Mouse (Mus musculus) lung, postnatal 36 days (tissue): ENCODE results near the gene Sh3yl1.

Source experiments
- DNase-seq: peaks from one replicate; pipeline ENCODE4 v3.0.0; 2022; ENCODE audit warnings: mixed read lengths

Sh3yl1 gene

DNA sequence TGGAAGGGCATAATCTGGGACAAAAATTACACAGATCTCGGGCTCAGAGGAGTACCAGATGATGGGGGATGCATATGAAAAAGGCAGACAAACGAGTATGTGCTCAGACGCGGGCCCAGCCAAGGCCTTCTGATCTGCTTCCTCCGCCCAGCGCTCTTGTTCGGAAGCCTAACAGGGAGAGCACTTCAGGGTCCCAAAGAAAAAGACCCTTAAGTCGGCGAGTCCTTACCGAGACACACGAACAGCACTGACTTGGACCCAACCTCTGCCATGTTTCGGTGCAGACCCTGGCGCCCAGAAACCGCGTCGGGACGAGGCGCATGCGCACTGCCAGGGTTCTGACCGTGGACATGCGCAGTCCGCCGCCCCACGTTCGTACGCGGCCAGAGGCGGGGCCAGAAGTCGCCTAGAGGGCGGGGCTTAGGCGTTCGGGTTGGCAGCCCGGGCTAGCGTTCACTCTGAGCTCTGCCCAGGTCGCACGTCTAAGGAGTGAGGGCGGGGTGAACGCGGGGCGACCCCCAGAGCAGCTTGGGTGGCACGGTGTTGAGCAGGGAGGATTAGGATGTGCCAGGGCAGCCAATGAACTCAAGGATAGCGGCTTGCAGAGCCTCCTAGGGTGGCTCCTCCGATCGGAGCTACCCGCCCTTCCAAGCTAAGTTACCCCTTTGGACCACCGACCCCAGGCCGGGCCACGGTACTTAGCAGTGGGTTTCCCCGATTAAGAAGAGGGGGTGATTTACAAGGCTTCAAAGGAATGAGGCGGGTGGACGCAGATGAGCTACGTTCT is at the start of gene Sh3yl1, which contains the start of gene Acp1:
Gene Sh3yl1, plus strand, starts transcription at position 408 of the 787 bp plus-strand sequence.
Gene Acp1, minus strand, starts transcription at position 329 of the 787 bp plus-strand sequence.
- DNase-seq: peak; percentile 94

- DNase-seq: peak; percentile 40
These were observed 47.1 kb upstream of the Sh3yl1 start for GRCm38 (mm10) chr12:30864347-30864746.

DNA sequence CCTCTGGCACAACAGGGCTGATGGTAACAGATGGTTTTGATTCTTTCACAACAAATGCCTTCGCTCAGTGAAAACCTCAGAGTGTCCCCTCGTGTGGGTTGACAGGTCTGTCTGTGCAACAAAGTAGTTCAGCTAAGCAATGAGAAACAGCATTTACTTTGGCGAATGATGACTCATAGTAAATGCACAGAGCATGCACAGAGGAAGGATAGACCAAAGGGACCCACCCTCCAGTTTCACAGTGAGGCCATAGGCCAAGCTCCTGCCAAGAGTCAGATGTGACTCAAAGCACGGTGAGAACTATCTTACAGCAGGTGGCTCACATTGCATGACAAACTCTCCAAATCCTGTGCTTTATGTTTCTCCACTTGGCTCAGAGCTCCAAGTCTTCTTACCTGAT is 45.7 kb upstream of the Sh3yl1 start:
- DNase-seq: no peak

DNA sequence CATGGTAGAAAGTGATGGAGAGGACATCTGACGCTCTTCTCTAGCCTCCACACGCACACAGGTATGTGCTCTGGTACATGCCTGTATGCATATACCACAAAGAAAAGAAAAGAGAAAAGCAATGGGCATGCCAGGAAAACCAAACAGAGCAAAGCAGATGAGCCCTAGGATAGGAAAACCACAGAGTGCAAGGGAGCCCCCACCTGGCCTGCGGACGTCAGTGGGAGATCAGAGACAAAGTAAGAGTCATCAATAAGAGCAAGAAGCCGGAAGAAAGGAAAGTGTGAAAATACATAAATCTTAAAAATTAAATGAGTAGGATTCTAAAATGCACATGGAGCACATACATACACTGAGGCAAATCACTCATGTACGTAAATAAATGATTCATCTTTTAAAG is 32.0 kb upstream of the Sh3yl1 start:
- DNase-seq: no peak

- no peak for DNase-seq
These were observed 27.9 kb upstream of the Sh3yl1 start for GRCm38 (mm10) chr12:30883592-30883985.

GRCm38 (mm10) chr12:30883986-30884621 is 27.4 kb upstream of the Sh3yl1 start, which contains the start of gene Alkal2:
Gene Alkal2, plus strand, starts transcription at chr12:30884322.
- DNase-seq: no peak

DNA sequence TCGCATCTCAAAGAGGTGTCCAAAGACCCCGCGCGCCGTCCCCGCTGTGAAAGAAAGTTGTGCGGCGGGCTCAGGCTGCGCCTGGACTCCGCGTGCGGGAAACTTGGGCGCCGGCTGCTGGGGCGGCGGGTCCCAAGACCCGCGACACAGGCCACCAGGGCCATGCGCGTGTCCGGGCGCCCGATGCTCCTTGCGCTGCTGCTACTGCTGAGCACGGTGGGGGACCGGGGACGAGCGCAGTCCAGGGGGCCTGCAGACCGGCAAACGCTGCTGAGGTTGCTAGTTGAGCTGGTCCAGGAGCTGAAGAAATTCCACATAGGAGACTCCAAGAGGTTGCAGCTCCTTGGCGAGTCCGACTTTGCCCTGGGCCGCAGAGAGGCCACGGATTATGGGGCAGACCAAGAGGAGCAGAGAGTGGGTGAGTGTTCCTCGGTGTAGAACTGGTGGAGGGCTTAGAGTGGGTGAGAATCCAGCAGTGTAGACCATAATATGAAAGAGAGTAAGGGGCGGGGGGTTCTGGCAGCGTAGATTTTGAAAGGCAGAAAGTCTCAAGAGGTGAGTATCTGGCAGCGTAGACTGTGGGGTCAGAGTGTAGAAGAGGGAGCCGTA is 26.7 kb upstream of the Sh3yl1 start:
- no peak for DNase-seq

- no peak for DNase-seq
These were observed 25.6 kb upstream of the Sh3yl1 start for GRCm38 (mm10) chr12:30885891-30886290.

DNA sequence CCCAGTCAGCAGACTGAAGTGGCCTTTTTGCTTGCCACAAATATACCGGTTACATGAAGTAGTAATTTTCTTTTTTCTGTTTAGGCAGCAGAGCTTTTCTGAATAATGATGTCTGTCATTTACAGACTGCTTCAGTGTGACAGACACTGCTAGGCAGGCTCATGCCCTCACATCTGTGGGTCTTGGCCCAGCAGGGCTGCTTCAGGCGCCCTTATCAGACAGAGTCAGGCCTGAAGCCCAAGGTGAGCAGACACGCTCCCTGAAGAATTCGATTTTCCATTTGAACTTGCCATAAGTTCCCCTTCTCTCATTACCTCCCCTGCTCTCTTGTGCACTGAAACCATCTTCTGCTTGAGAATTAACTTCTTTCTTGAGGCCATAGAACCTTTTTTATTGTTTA is 23.5 kb upstream of the Sh3yl1 start:
- no peak for DNase-seq

- DNase-seq: peak; percentile 87
These were observed 21.4 kb upstream of the Sh3yl1 start for GRCm38 (mm10) chr12:30890067-30890466.

DNA sequence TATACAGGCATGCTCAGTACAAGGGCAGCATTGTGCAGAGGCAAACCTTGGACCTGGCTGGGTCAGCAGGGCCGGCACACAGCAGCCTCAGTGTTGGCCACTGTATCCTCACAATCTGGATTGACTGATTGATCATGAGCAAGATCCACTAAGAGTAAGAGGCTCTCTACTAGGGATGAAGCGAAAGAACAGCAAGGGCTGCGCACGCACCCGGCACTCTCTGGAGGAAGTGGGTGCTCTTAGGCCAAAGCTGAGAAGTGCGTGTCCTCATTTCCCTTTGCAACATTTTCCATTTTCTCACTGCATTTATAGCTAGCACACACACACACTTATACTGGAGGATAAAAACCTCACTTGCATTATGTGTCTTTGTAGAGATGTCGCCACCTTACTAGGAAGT is 20.0 kb upstream of the Sh3yl1 start:
- no peak for DNase-seq

- DNase-seq: no peak
These were observed 14.4 kb upstream of the Sh3yl1 start for GRCm38 (mm10) chr12:30897039-30897438.

GRCm38 (mm10) chr12:30908658-30909057 is 2.8 kb upstream of the Sh3yl1 start:
- no peak for DNase-seq

DNA sequence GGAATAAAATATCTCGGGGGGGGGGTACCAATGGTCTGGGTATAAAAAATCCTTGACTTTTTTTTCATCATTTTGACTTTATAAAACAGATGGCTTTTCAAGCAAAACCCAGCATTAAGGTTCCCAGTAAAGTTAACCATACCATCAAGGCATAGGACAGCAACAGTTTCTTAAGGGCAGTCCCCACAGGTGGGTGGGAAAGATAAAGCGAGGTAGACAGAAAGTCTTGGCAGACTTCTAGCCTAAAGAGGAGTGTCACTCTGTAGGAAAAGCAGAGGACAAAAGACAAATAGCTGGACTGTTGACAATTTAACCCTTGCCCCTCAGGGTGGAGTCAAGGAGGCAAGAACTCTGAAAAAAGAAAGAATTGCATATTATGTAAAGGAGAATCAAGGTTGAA is 1.6 kb upstream of the Sh3yl1 start:
- no peak for DNase-seq

GRCm38 (mm10) chr12:30910860-30911259 is 608 bp upstream of the Sh3yl1 start:
- DNase-seq: no peak

DNA sequence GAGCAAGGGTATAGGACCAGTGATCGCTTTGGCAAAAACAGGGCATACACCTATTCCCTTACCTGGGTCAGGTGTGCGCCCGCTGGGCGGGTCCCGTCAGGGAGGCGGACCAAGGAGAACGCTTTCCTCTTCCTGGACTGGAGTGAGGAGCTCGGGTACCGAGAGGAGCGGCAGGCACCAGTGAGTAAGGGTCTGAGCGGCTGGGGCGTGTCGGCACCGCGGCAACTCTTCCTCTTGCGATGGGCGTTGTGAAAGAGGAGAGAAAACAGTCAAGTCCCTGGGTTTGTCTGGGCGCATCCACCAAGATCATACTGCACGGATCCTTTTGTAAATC is 547 bp downstream of the Sh3yl1 start:
- peak; percentile 76 for DNase-seq

GRCm38 (mm10) chr12:30912840-30913239 is 1.4 kb downstream of the Sh3yl1 start:
- DNase-seq: peak; percentile 11

- DNase-seq: no peak
These were observed 10.9 kb downstream of the Sh3yl1 start for GRCm38 (mm10) chr12:30922401-30922800.

DNA sequence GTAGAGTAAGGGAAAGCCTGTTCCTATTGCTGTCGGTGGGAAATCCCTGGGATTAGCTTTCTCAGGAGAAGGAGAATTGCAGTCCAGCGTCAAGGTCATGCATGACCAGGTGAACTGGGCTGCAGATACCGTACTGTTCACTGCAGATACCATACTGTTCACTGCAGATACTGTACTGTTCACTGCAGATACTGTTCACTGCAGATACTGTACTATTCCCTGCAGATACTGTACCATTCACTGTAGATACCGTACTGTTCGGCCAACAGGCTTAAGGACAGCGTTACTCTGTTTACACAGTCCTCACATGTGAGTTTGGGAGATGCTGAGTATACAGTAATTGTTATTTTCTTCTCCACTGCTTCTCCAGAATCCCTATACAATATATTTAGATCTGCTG is 16.7 kb downstream of the Sh3yl1 start:
- DNase-seq: no peak

GRCm38 (mm10) chr12:30933299-30933698 is 21.8 kb downstream of the Sh3yl1 start:
- DNase-seq: no peak

- no peak for DNase-seq
These were observed 25.4 kb downstream of the Sh3yl1 start for GRCm38 (mm10) chr12:30936899-30937298.

- DNase-seq: no peak
These were observed 31.9 kb downstream of the Sh3yl1 start for GRCm38 (mm10) chr12:30943057-30943986.

DNA sequence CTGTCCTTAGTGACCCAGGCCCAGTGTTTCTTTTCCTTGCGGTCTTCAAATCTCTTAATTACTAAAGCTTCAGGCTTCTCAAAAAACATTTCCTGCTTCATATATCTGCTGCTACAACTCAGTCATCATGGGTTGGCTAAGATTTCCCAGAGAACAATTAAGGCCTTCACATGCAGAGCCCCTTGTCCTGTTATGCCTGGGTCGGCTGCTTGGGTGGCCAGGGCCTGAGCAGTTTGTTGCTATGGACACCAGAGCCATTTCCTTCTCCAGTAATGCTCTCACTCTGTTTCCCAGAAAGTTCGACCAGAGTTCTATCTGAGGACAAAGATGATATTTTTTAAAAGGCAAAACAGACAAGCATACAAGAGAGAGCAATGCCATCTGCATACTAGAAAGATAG is 32.7 kb downstream of the Sh3yl1 start:
- DNase-seq: no peak
